Mouse (Mus musculus) heart, postnatal 0 days (tissue): Measurements from ENCODE around the gene Sarm1. TPM values are rescaled to one million over a fixed set of nuclear protein-coding genes. Genes with fewer than 3 reads are reported as not detected.

Source experiments
- ATAC-seq: fragments of 200-750 bp; cut with Nextera tagmentation; 2 replicates; pipeline ENCODE4 v1.8.0; 2017; ENCODE audit warnings: low read depth, moderate number of reproducible peaks, moderate library complexity; ENCODE audit not compliant: insufficient read depth
- DNase-seq: peaks from one replicate; pipeline ENCODE4 v3.0.0-alpha.2; 2016; ENCODE audit warnings: low spot score
- H3K27ac ChIP-seq: fragments of 300-500 bp; sonication (generic); 2 replicates; pipeline ENCODE4 v1.5.1; 2014; ENCODE audit warnings: low read depth, mild to moderate bottlenecking
- H3K27me3 ChIP-seq: fragments of 300-500 bp; sonication (generic); 2 replicates; pipeline ENCODE4 v1.6.1; 2014; ENCODE audit warnings: low read length, mixed read lengths; ENCODE audit not compliant: control insufficient read depth, insufficient read depth
- H3K36me3 ChIP-seq: fragments of 300-500 bp; sonication (generic); replicated peaks from 2 replicates; pipeline ENCODE4 v1.6.1; 2014; ENCODE audit warnings: low read length, mixed read lengths; ENCODE audit not compliant: control insufficient read depth, insufficient read depth
- H3K4me1 ChIP-seq: fragments of 300-500 bp; sonication (generic); 2 replicates; pipeline ENCODE4 v1.6.1; 2014; ENCODE audit warnings: antibody characterized with exemption; ENCODE audit not compliant: control insufficient read depth, insufficient read depth
- H3K4me2 ChIP-seq: fragments of 300-500 bp; sonication (generic); 2 replicates; pipeline ENCODE4 v1.6.1; 2014; ENCODE audit warnings: low read depth, mild to moderate bottlenecking, low read length, moderate library complexity
- H3K4me3 ChIP-seq: fragments of 300-500 bp; sonication (generic); 2 replicates; pipeline ENCODE4 v1.5.1; 2014; ENCODE audit warnings: low read depth, low read length
- H3K9ac ChIP-seq: fragments of 300-500 bp; sonication (generic); replicated peaks from 2 replicates; pipeline ENCODE4 v1.6.1; 2014; ENCODE audit warnings: low read depth, low read length, mixed read lengths
- H3K9me3 ChIP-seq: fragments of 300-500 bp; sonication (generic); replicated peaks from 2 replicates; pipeline ENCODE4 v1.6.1; 2016; ENCODE audit warnings: low read length; ENCODE audit not compliant: control insufficient read depth
- CTCF ChIP-seq: IDR thresholded peaks from 2 replicates; pipeline ENCODE4 v1.5.1; 2016; ENCODE audit warnings: antibody characterized with exemption, control low read depth, low read depth
- EP300 ChIP-seq: IDR thresholded peaks from 2 replicates; pipeline ENCODE4 v1.6.1; 2016; ENCODE audit warnings: antibody characterized with exemption, low read depth
- WGBS: fragments of 180-500 bp; shearing (Covaris S2); extraction: QIAGEN DNeasy Blood & Tissue Kit; methylation state at CpG from one replicate; pipeline ENCODE4 v1.1.7; 2014; 5-methylcytosine and 5-hydroxymethylcytosine counted together
- polyA plus RNA-seq: library from polyadenylated mRNA; unstranded; fragments of >200 nt; fragmentation: Nextera tagmentation; extraction: Ambion mirVana; gene quantifications from 2 replicates; pipeline ENCODE4 v1.2.1, GENCODE M21; 2015
- total RNA-seq: library from RNA; depleted of rRNA; stranded (reverse); fragments of >200 nt; gene quantifications from 2 replicates; pipeline ENCODE4 v1.2.3, GENCODE M21; 2014; ENCODE audit warnings: low replicate concordance; rRNA removed

The Sarm1 gene
- total RNA-seq (not detected in 2 replicates), polyA plus RNA-seq (not detected in 2 replicates)

DNA sequence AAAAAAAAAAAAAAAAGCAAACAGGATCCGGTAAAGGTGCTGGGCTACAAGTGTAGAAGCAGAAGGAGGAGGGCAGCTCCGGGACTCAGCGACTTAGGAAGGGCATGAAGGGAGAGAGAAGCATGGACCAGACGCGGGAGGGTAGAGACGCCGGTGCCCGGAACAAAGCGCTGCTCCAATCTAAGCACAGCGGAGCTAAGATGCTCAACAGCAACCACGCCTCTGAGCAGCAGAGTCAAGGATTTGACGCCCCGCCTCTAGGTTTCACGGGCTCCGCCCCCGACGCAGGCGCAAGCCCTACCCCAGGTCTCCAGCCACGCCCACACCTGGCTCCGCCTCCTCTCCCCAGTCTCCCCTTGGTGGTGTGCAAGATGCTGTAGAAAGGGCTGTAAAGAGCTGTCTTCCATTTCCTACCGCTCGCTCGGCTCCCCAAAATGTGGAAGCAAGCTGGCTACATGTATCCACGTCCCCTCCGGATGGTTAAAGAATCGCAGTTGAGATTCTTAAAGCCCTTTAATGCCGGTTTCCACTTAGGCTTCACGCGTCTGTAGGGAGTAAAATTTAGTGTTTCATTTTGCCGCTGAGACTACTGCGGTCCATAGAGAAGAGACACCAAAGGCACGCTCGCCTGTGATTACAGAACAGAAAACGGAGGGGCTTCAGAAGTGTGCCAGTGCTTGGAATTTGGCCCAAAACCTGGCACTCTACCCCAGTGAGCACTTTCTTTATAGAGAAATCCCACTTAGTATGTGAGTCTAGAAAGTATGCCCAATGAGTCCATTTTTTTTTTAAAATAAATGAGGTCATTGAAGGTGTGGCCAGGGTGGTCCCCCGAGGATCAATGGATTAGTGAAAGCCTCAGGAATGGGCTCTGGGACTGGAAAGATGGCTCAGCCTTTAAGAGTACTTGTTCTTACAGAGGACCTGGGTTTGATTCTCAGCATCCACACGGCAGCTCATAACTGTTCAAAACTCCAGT is at the start of gene Sarm1:
TSS of gene Sarm1 (minus strand) at position 211 of the 979 bp plus-strand sequence.
- DNase-seq (peak; percentile 31), ATAC-seq (peak; percentile 71)
- Histone ChIP-seq H3K4me3 (peak within 1 kb of the TSS; percentile 44), H3K36me3 (no peaks in the 10 kb centered on the region), H3K4me1 (0 out of 2 replicates have a peak, but pooled peaks cover 4% of the 10 kb centered on the region), H3K9ac (no peak within 1 kb of the TSS), H3K27me3 (peaks cover 74% of the 10 kb centered on the region), H3K4me2 (peak within 1 kb of the TSS; percentile 69), H3K9me3 (no peaks in the 10 kb centered on the region), H3K27ac (no peak within 1 kb of the TSS)
- TF ChIP-seq EP300: no peak
- no peak for TF ChIP-seq CTCF
- WGBS: 5% methylated on average over 36 of the region's 36 CpGs

DNA sequence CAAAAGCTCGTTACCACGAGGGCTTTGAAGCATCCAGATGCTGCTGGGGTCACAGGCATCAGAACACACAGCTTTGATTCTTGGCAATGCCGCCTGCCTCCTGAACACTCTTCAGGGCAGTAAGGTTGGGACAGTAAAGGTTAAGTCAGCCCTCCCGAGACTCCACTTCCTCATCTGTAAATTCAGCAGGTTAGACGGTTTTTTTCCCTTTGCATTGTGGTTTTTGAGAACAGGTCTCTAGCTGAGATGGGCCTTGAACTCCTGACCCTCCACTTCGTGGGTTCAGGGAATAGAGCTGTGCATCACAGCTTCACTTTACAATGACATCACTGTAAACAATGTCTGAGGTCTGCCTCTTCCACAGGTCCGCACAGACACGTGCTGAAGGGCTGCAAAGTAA is 47.6 kb upstream of the Sarm1 start:
- H3K36me3 ChIP-seq: peaks cover 33% of the 10 kb centered on the region

DNA sequence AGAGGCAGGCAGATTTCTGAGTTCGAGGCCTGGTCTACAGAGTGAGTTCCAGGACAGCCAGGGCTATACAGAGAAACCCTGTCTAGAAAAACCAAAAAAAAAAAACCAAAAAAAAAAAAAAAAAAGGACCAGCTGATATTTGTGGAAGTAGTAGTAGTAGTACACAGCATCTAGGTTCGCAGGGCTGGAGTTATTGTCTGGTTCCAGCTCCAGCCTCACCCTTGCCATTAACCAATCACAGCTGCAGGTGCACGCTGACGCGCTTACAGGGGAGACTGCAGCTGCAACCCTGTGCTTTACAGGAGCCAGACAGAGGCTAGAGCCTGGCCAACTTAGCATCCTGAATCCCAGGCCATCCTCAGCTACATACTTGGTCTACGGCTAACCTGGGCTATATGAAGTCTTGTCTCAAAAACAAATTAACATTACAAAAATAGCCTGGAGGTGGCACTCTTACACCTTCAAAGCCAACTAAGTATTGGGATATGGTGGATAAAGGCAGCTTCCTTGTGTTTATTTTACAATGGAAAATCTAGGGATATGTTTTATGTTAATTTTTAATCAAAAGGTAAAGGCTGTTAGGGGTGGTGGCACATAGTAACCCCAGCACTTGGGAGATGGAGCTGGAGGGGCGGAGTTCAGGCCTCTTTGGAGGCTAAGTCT is 47.0 kb upstream of the Sarm1 start:
- peaks cover 39% of the 10 kb centered on the region for H3K36me3 ChIP-seq
- H3K9ac ChIP-seq: no peak overlapping the region
- ATAC-seq: no peak
- no peak for TF ChIP-seq EP300
- TF ChIP-seq CTCF: peak; percentile 26
- no peak overlapping the region for H3K4me2 ChIP-seq
- peaks cover 2% of the 10 kb centered on the region; the same call in 1 of the 2 replicates for H3K4me1 ChIP-seq
- no peaks in the 10 kb centered on the region for H3K27me3 ChIP-seq
- DNase-seq: no peak
- H3K9me3 ChIP-seq: no peaks in the 10 kb centered on the region
- H3K4me3 ChIP-seq: no peak overlapping the region
- WGBS: 89% methylated on average over 7 of the region's 7 CpGs
- H3K27ac ChIP-seq: no peak overlapping the region

More for the DNA sequence above, 47.6 kb upstream of the Sarm1 start:
- Histone ChIP-seq H3K27ac (no peak overlapping the region), H3K4me2 (no peak overlapping the region), H3K9me3 (no peaks in the 10 kb centered on the region), H3K4me1 (peaks cover 8% of the 10 kb centered on the region), H3K27me3 (no peaks in the 10 kb centered on the region), H3K4me3 (no peak overlapping the region), H3K9ac (no peak overlapping the region)
- DNase-seq (no peak), ATAC-seq (no peak)
- WGBS: 62% methylated on average over 8 of the region's 8 CpGs
- TF ChIP-seq EP300: no peak
- TF ChIP-seq CTCF: no peak

DNA sequence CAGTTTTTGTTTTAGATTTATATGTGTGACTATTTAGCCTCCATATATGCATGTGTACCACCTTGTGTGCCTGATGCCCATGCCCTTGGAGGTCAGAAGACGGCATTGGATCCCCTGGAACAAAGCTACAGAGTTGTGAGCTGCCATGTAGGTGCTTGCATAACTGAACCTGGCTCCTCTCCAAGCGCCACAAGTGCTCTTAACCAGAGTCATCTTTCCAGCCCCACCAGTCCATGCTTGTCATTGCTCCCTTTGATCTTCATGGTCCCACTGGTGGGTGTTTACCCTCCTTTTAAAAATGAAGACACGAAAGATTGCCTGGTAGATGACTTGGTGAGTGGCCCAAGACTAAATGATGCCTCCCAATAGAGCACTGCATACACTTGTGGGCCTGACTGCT is 42.8 kb upstream of the Sarm1 start:
- DNase-seq: no peak
- no peak for TF ChIP-seq CTCF
- TF ChIP-seq EP300: no peak
- Histone ChIP-seq H3K4me1 (peaks cover 15% of the 10 kb centered on the region; the same call in 1 of the 2 replicates), H3K4me2 (no peak overlapping the region), H3K9ac (no peak overlapping the region), H3K27ac (no peak overlapping the region), H3K9me3 (no peaks in the 10 kb centered on the region), H3K4me3 (no peak overlapping the region), H3K36me3 (peaks cover 52% of the 10 kb centered on the region), H3K27me3 (no peaks in the 10 kb centered on the region)
- 79% methylated on average over 3 of the region's 3 CpGs for WGBS
- no peak for ATAC-seq

- peaks cover 37% of the 10 kb centered on the region for H3K36me3 ChIP-seq
- ATAC-seq: no peak
- H3K9ac ChIP-seq: peak overlapping the region; percentile 76
- peak overlapping the region; percentile 92 for H3K27ac ChIP-seq
- TF ChIP-seq EP300 (no peak), CTCF (no peak)
- no peaks in the 10 kb centered on the region for H3K9me3 ChIP-seq
- peaks cover 24% of the 10 kb centered on the region for H3K4me1 ChIP-seq
- 1% methylated on average over 14 of the region's 14 CpGs for WGBS
- H3K4me2 ChIP-seq: peak overlapping the region; percentile 78
- H3K4me3 ChIP-seq: peak overlapping the region; percentile 82
- DNase-seq: no peak
- H3K27me3 ChIP-seq: no peaks in the 10 kb centered on the region
Measured at GRCm38 (mm10) chr11:78536690-78537084, 39.1 kb upstream of the Sarm1 start.
